Mouse (Mus musculus): ENCODE measurements around the gene Rnf123. TPM values are rescaled to one million over a fixed set of nuclear protein-coding genes. Genes with fewer than 3 reads are reported as not detected.
A peak's percentile ranks its signal among the peaks of the same experiment; 100 is the strongest.
"Not testable (repeated sequence)": the region's sequence is repeated elsewhere in the genome, so short reads cannot be mapped to it uniquely, and the experiment has no call there.

Gene Rnf123
- total RNA-seq, 1 experiment from 2014 or later = 87.0 TPM

DNA sequence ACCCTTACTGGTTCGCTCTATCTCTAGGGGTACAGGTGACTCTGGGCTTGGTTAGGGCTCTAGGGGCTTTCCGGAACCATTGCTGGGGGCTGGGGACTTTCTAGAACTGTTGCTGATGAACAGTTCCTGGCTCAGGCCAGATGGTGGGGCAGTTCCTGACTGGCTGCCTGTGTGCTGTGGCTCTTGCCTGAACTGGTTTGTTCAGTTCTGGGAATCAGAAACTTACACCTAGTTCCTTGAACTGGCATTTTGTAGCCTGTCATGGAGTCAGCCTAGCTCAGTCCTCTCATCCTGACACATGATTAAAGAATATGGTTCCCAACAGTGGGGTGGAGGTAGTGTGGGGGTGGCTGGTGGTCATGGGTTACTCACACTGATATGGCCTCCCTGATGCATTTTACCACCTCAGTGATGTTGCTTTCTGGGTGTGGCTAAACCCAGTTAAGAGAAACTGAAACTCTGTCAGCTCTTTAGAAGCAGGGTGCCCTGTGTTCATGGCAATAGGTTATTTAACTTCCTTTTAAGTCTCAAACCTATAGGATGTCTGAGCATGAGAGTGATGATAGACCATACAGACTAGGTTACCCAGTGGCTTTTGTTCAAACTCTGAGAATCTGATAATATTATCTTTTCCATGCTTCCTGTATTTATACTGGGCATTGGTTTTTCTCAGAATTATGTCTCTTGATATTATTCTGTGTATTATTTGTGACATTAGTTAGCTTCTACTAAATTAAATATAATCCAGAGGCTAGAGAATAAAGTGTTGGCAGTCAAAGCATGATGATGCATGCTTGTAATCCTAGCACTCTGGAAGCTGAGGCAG is 47.6 kb downstream of the Rnf123 start:
- DNase-seq = no peak

DNA sequence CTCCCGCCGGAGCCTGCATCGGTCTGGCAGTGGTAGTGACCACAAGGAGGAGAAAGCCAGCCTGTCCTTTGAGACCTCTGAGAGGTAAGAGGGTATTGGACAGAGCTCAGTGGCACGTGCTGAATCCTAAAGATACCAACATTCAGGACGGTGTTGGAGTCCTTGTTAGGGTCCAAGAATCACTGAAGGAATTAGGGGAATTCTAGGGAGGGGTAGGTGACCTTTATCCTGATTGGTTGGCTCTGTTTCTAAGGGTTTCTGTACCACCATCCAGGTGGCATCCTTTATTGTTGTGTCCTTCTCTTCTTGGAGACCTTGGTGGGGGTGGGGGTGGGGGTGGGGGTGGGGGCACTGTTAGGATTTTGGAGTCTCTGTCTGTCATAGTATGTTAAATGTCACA is 51.0 kb downstream of the Rnf123 start:
- DNase-seq = no peak

DNA sequence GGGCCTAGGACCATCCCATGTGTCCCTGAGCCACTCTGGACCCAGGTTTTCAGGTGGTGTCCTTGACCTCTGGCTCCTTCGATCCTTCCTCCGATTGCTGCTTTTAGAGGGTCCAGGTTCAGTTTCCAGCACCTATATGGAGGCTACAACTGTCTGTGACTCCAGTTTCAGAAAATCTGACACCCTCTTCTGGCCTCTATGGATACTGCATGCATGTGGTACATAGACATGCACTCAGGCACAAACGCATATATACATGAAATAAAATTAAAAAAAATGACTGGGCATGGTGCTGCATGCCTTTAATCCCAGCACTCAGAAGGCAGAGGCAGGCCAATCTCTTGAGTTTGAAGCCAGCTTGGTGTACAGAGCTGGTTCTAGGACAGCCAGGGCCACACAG is 55.3 kb downstream of the Rnf123 start:
- DNase-seq = no peak

DNA sequence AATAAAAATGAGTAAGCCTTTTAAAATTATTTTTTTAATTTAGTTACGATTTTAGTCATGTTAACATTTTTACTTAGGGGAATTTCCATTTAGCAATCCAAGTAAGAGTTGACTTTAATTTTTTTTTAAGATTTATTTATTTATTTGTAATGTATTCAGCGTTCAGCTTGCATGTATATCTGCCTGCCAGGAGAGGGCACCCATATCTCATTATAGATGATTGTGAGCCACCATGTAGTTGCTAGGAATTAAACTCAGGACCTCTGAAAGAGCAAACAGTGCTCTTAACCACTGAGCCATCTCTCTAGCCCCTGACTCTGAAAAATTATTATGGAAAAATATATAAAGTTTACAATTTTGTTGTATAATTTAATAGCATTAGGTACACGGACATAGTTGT is 56.6 kb downstream of the Rnf123 start:
- no peak for DNase-seq

DNA sequence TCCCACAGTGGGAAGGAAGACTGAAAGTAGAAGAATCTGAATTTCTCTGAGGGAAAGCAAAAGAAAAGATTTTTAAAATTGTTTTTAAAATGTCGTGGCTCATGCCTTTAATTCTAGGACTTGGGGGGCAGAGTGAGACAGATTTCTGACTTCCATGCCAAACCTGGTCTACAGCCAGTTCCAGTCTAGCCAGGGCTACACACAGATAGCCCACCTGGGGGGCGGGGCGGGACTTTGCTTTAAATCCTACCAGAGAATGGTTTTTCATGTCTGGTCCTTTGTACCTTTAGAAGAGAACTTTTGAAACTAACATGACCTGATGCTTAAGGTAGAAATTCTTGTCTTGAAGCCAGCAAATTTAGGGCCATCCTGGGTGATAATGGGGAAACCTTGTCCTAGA is 59.9 kb downstream of the Rnf123 start:
- DNase-seq = no peak

DNA sequence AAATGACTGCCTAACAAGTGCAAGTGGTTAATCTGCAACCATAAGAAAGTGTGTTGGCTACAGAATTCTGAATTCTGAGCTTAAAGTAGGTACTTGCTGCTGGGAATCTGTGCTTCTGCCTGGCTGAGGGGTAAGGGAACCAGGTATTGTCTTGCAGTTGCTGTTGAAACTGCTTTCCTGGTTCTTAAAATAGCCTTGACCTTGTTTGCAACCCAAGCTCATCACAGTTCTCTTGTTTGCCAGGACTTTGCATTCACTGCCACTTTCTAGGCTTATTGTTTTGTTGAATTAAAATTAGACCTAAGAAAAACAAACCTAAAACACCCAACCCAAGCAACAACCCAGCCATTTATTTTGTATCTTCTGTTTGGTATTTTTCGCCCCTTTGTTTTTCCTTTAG is 62.4 kb downstream of the Rnf123 start:
- no peak for DNase-seq

DNA sequence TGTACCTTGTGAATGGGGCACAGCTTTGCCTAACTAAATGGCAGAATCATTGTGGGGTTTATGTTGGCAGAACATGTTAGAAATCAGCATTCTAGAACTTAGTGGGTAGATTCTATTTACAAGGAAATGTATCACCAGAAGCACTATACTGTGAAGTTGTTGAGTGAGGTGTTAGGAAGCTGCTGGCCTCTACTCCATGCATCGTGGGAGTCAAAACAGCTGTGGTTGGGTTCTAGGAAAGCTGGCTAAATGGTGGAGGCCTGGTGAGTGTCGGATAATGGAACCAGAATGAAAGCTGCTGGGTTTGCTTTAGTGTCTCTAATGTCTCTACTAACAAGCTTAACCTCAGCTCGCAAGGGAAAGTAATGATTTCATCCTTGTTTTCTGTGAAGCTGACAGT is 66.0 kb downstream of the Rnf123 start:
- DNase-seq = no peak

DNA sequence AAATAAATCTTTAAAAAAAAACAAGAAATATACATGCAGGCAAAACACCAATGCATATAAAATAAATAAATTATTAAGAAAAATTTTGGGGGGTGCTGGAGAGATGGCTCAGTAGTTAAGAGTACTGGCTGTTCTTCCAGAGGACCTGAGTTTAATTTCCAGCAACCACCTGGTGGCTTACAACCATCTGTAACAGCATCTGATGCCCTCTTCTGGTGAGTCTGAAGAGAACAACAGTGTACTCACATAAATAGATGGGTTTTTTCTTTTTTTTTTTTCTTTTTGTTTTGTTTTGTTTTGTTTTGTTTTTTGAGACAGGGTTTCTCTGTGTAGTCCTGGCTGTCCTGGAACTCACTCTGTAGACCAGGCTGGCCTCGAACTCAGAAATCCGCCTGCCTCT is 69.6 kb downstream of the Rnf123 start:
- DNase-seq = not testable (repeated sequence)

DNA sequence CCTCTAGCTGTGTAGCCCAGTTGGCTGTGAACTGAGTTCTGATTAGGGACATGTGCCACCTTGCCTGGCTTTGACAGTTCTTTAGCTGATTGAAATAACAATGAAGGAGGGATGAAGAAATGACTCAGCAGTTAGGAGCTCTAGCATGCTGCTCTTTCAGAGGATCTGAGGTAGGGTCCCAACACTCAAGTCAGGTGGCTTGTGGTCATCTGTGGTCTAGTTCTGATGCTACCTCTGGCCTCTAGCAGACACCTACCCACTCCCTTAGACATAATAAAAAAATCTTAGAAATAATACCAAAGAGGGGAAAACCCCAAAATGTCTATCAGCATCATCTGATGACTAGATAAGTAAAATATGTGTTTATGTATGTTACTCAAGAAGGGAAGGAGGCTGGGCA is 72.8 kb downstream of the Rnf123 start:
- no peak for DNase-seq

DNA sequence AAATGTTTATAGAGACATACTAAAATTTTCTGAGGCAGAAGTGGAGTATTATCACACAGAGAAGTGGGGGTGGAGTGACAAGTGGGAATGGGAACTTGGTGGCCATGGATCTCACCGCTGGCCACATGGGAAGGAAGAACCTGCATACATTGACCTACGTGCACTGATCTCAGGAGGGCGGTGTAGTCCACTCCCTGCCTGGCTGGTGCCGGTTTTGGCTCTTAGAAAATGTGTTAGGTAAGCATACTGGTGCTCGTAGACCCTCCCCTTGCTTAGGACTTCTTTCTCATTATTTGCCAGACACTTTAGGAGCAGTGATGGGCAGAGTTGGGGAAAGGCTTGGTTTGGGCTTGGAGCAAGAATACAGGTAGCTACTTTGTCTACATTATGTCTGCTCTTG is 75.1 kb downstream of the Rnf123 start:
- no peak for DNase-seq

DNA sequence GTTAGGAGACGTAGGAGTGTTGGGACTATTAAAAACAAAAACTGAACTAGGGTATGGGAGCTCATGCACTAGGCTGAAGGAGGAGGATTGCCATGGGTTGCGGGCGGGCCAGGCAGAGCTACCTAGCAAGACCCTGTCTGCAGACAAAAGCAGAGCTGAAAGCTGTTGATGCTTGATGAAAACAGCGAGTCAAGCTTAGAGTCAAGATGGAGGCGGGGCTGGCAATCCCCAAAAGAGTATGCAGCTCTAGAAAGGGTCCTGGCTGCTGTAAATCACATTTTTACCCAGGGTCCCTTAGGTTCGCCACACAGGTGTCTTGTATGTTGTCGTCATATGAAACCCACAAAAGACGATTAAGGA is 79.6 kb downstream of the Rnf123 start:
- no peak for DNase-seq

DNA sequence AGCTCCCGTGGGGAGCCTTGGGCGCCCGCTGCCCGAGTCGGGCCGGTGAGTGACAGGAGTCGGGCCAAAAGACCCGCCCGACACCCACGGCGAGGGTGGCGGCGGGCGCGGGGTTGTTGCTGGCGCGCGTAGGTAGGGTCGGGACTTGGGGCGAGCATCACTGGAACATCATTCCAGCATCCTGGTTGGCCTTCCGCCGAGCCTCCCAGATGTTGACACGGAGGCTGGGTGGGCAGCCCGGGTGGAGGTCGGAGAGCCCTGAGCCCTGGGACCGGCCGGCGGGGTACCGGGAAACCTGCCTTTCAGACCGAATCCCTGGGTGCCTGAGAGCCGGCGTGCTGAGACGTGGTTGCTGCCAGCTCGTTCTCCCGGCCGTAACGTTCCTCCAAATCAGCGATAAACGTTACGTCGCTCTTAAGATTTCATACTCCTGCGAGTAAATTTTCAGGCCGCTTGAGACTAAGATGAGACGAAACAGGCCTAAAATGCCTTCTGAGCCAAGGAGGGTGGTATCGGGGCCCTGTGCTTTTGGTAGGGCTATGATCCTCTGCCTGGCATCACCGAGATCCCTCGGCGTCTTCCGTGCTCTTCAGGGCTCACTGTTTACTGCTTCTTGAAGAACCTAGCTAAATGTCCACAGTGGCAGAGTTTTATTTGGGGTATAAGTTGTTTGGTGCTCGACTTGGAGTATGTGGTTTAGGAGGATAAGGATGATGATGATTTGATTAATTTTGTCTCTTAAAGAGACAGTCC is 80.2 kb downstream of the Rnf123 start:
- peak; percentile 40 for DNase-seq

DNA sequence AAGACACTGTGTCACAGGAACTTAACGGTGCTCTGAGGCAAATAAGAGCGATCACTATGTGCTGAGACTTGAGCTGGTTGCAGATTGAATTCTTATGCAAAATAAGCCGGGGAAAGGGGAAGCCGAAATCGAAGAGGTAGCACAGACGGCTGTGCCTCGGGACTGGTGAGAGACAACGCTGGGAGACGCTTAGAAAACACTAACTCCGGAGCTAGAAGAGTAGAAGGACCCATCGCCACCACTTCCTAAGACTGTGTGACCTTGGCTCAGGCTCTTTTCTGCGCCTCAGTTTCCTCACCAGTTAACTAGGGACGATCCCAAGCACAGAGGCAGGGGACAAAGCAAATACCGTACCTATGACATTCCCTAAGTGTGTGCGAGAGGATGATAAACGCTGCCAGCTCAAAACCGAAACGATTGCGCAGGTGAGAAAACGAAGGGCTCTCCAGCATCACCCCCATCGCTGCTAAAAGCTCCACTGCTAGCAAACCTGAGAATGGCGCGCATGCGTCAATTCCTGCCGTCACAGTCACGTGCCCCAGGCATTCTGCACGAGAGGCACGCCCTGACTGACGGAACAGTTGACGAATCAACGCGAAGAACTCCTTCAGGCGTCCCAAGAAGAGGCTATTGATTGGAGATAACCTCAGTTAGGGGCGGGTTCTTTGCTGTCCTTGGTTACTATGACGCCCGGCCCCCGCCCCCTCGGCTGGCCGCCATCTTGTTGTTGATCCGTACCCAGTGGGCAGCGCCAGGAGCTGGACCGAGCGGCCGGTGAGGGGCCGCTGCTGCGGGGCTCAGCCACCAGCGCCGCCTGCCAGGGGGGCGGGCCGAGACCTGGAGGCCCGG is 81.0 kb downstream of the Rnf123 start, which contains the start of gene Ip6k1:
Gene Ip6k1, plus strand, starts transcription at position 580 of the 849 bp plus-strand sequence.
- peak; percentile 99 for DNase-seq

Small RNAs within 50 kb of the gene (microRNA-seq; reads per million reads assigned to microRNA genes)
- gene Gm47303 (0 reads per million in 2 experiments), gene Mir7088 (0 to 0.71 reads per million in 2 experiments)

Other genes with a start within 250 kb of the Rnf123 start
- 71.3 and 72.9 TPM in 2 replicates for gene Rbm6, start 210.1 kb downstream of the Rnf123 start, total RNA-seq (2021)
- 15.8 and 18.9 TPM in 2 replicates for gene Mon1a, start 195.2 kb downstream of the Rnf123 start, total RNA-seq (2021)
- 8.3 and 18.7 TPM in 2 replicates for gene Mst1r, start 176.5 kb downstream of the Rnf123 start, total RNA-seq (2021)
- not detected in 2 replicates for gene Actl11, start 154.9 kb downstream of the Rnf123 start, total RNA-seq (2021)
- 2.4 and 3.1 TPM in 2 replicates for gene Camkv, start 147.7 kb downstream of the Rnf123 start, total RNA-seq (2021)
- 5.1 and 5.3 TPM in 2 replicates for gene Traip, start 133.2 kb downstream of the Rnf123 start, total RNA-seq (2021)
- 19.0 and 22.2 TPM in 2 replicates for gene Uba7, start 107.8 kb downstream of the Rnf123 start, total RNA-seq (2021)
- gene Gm20661, start 100.3 kb downstream of the Rnf123 start, total RNA-seq (2021) = 0.46 TPM in 1 of 2 replicates, not detected in the other
- 5.7 and 6.4 TPM in 2 replicates for gene Inka1, start 97.5 kb downstream of the Rnf123 start, total RNA-seq (2021)
- gene Cdhr4, start 90.8 kb downstream of the Rnf123 start, total RNA-seq (2021) = 1.8 and 3.1 TPM in 2 replicates
- 2.8 TPM in 1 of 2 replicates, not detected in the other for gene Gm20662, start 87.0 kb downstream of the Rnf123 start, total RNA-seq (2021)
- 118 and 139 TPM in 2 replicates for gene Ip6k1, start 80.8 kb downstream of the Rnf123 start, total RNA-seq (2021)
- 18.1 and 22.1 TPM in 2 replicates for gene Gmppb, start 34.1 kb downstream of the Rnf123 start, total RNA-seq (2021)
- gene Amigo3, start 30.2 kb downstream of the Rnf123 start, total RNA-seq (2021) = 3.5 and 9.6 TPM in 2 replicates
- 0.39 and 2.7 TPM in 2 replicates for gene Mst1, start 2.9 kb downstream of the Rnf123 start, total RNA-seq (2021)
- 100 and 123 TPM in 2 replicates for gene Apeh, start 11.3 kb upstream of the Rnf123 start, total RNA-seq (2021)
- 9.1 and 10.0 TPM in 2 replicates for gene Bsn, start 107.0 kb upstream of the Rnf123 start, total RNA-seq (2021)
- 127 and 146 TPM in 2 replicates for gene Dag1, start 180.6 kb upstream of the Rnf123 start, total RNA-seq (2021)
- gene Nicn1, start 207.1 kb upstream of the Rnf123 start, total RNA-seq (2021) = 17.8 and 22.3 TPM in 2 replicates
- 5.2 and 7.0 TPM in 2 replicates for gene Amt, start 213.5 kb upstream of the Rnf123 start, total RNA-seq (2021)
- gene Rhoa, start 222.8 kb upstream of the Rnf123 start, total RNA-seq (2021) = 358 and 378 TPM in 2 replicates
- 38.9 and 49.8 TPM in 2 replicates for gene Tcta, start 222.8 kb upstream of the Rnf123 start, total RNA-seq (2021)